Mouse (Mus musculus): Measurements from ENCODE around the gene Syce3.

Gene Syce3

DNA sequence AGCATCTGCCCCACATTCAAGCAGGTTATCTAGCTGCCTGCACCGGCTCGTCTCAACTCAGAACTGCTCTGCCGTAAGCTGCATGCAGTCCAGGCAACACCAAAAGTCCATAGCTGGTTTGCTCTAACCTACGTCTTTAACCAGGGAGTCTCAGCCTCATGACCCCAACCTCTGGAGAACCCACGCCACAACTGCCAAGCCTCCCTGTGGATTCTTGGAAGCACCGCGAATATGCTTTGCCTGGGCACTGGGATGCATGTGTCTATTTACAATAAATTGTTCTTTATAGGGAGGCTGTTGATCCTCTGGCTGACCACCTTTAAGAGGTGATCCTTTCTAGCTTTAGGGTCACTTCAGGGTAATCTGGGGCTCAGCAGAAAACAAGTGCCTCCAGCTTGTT, 37.8 kb downstream of the Syce3 start:
- peak in 1 of 2 experiments; percentile 29 for DNase-seq

DNA sequence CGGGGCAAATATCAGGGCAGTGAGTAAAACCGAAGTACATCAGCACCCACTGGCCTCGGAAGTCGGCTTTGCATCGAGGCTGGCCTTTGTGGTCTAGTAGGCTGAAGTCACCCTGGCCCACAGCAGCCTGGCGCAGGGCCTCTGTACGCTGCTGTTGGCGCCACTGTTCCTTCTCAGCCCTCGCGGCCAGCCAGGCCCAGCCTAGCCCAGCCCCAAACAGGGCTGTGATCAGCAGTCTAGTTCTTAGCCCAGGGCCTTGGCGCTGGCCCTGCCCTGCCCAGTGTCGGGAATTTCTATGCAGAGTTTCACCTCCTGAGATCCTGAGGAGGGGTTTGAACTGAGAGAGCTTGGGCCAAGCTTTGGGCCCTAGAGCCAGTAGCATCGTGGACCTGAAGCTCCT, 38.2 kb downstream of the Syce3 start:
- no peak for DNase-seq

- no peak for DNase-seq
Observed at GRCm38 (mm10) chr15:89365141-89365551, 45.2 kb downstream of the Syce3 start.

GRCm38 (mm10) chr15:89363051-89363450, 47.3 kb downstream of the Syce3 start:
- no peak for DNase-seq

- no peak for DNase-seq
Observed at GRCm38 (mm10) chr15:89358784-89359183, 51.5 kb downstream of the Syce3 start.

- DNase-seq = peak; percentile 80 to 85
Observed at GRCm38 (mm10) chr15:89356372-89356771, 53.9 kb downstream of the Syce3 start.

DNA sequence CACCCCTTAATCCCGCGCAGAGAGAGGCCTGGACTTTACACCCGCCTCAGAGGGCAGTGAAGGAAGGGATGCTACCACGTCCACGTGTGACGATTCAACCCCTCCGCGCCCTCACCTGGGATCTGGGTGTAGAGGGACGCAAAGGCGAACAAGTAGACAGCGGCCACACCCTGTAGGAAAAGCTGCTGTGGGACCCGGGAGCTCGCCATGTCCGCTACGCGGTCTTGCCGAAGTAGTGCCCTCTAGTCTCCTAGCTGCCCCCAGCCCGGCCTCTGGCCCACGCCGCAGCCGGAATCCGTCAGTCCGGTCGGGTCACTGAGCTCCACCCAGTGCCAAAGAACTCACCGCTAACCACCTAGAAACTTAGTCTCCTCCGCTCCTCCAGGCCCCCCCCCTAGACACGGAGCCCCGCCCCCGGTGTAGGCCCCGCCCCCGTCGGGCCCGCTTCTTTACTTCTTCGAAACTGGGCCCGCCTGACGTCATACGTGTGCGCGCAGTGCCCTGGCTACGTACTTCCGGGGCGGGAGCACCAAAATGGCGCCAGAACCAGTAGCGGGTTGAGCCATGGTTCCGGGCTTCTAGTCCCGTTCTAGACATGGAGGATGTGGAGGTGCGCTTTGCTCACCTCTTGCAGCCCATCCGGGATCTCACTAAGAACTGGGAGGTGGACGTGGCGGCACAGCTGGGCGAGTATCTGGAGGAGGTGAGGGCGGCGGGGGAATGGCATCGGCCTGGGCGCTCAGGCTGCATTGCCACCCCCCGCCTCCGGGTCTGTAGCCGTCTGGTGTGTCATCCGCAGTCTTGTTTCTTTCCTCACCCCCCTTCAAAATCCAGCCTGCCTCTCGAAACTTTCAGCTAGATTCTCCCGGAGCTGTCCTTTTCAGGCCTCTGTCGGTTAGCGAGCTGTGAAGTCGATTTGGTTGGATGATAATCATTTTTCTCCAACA, 54.8 kb downstream of the Syce3 start, which contains the start of the genes Lmf2 and Ncaph2:
Gene Lmf2, minus strand, starts transcription at position 419 of the 947 bp plus-strand sequence.
Gene Ncaph2, plus strand, starts transcription at position 479 of the 947 bp plus-strand sequence.
- peak; percentile 98 for DNase-seq

DNA sequence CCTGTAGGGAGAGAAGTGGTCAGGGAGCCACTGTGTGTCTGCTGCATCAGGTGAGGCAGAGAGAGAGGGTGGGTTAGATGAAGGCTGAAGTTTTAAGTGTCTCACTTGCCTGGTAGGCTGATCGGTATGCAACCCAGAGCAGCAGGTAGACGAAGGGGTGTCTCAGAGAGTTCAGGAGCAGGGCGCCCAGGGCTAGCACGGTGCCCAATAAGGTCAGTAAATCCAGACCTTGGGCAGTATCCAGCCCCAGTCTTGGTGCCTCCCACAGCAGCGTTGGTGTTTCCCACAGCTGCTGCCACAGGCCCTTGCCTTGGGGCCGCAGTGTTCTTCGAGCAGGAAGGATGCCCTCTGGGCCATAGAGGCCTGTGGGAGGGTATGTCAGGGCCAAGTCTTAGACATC, 55.8 kb downstream of the Syce3 start:
- DNase-seq = peak in 1 of 2 experiments; percentile 38

DNA sequence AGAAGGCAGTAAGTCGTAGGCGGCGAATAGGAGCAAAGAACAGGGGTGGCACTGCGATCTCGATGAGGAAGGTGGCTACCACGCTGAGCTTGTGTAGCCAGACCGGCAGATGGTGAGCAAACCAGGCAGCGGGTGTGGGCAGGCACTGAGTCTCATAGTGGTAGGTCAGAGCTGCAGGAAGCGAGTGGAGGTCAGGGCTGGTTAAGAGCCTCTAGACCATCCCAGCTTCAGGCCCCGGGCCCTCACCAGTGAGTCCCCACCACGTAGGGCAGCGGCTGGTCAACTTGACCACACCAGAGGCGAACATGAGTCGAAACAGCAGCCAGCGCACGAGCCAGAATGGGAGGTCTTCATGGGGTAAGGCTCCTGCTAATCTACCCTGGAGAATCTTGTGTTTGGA, 56.5 kb downstream of the Syce3 start:
- peak in 1 of 2 experiments; percentile 33 for DNase-seq

DNA sequence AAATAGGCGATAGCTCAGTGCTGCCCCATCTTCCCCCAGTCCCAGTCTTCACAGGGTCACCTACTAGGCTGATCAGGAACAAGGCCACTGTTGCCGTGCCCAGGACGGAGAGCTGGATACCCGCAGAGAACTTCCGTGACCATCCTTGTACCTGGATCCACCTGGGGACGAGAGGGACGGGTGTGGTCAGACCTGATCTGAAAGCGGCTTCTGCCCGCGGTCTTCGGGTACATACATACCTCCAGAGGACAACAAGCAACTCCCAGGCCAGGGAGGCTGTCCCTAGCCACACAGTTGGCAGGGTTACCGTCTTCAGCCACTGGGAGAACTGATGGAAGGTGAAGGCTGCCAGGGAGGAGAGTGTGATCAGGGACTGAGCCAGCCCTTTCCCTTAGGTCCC, 57.5 kb downstream of the Syce3 start:
- no peak for DNase-seq

- DNase-seq = no peak
Observed at GRCm38 (mm10) chr15:89352054-89352453, 58.2 kb downstream of the Syce3 start.

DNA sequence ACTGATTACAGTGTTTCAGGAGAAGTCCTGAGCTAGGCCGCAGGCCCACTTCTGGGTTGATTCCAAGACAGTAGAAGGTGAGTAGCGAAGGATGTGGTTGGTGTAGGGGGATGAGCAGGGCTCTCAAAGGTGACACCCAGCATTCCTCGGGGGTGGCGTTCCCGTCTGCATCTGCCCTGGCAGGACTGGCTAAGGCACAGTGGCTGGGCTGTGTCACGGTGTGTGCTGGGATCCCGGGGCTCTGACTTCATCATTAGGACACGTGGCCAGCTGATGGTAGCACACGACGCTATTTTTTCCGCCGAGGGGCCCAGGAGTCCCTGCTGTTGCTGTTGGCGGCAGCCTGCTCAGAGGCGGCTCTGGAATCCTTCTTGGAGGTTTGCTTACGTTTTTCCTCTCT, 59.0 kb downstream of the Syce3 start:
- DNase-seq = no peak

DNA sequence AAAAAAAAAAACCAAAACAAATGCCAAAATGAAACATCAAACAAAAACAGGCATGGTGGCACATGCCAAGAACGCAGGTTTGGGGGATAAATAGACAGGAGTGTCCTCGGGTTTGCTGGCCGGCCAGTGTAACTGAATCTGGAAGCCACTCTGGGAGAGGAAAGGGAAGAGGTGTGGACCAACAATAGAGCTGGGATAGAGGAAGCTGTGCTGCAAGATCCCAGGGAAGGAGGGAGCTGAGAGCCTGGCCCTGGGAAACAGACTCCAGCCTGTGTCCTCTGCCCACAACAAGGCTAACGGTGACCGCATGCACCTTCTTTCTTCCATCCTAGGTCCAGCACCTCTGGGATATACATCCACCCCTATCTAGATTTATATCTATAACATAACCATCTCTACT, 59.9 kb downstream of the Syce3 start:
- peak in 1 of 2 experiments; percentile 31 for DNase-seq

DNA sequence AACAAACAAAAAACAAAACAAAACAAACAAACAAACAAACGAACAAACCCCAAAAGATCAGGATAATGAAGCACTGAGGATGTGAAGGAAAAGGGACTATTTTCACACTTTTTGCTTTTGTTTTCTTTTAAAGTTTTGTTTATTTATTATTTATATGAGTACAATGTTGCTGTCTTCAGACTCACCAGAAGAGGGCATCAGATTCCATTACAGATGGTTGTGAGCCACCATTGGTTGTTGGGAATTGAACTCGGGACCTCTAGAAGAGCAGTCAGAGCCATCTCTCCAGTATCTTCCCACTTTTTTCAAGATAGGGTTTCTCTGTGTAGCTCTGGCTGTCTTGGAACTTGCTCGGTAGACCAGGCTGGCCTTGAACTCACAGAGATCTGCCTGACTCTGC, 67.0 kb downstream of the Syce3 start:
- DNase-seq = peak in 1 of 2 experiments; percentile 14

- no peak for DNase-seq
Observed at GRCm38 (mm10) chr15:89341678-89342077, 68.6 kb downstream of the Syce3 start.

Data from kidney, postnatal 25 days (tissue).